Mouse (Mus musculus) right cerebral cortex, postnatal 36 days (tissue): ENCODE results near the gene Galnt18.

Source experiments
- DNase-seq, 2 experiments: peaks; one replicate each; pipeline ENCODE4 v3.0.0; 2022; ENCODE audit warnings: low spot score in 2 of 2, mixed read lengths in 1 of 2

The Galnt18 gene

DNA sequence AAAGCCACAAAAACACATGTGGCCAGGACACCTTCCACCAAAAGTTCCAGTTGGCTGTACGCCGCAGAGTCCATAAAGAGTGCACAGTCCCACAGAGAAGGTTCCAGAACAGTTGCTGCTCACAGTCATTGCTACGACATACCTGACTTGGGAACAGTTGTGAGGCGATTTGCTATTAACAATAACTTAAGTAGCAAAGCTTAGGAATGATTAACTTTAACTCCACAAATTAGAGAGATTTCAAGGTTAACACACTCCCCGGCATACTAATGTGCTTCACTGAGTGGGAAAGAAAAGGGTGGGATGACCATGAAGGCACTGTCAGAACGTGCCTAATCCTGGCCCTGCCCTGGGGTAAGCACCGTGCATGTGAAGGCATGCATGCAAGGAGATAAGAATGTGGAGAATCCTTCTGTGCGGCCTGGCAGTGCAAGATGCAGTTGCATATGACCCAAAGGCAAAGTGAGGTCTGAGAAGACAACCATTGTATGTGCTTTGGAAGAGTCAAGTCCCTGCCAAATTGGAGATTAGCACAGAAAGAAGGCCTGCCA, 8.5 kb downstream of the Galnt18 start:
- no peak for DNase-seq

GRCm38 (mm10) chr7:111770585-111770984, 9.2 kb downstream of the Galnt18 start:
- DNase-seq, result no peak

- no peak for DNase-seq
Measured at GRCm38 (mm10) chr7:111766145-111766767, 13.5 kb downstream of the Galnt18 start.

DNA sequence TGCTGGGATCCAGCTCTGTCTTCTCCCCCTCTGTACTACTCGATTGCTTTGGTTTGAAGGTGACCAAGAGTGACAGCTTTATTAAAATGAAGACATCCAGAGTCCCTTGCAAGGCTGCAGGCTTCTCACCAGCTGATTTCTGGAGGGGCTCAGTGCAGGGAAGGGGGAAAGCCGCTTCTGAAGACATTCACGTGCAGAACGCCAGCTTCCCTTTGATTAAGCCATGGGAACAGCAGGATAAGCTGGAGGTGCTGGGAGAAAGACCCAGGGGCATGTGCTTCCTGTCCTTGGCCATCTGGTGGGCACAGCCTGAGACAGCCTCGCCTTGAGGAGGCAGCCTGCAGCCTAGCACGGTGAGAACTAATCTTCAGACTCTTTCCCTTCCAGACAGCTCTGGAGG, 17.0 kb downstream of the Galnt18 start:
- DNase-seq, result no peak

- DNase-seq, result peak in 1 of 2 experiments; percentile 65
Measured at GRCm38 (mm10) chr7:111748571-111749071, 31.2 kb downstream of the Galnt18 start.

DNA sequence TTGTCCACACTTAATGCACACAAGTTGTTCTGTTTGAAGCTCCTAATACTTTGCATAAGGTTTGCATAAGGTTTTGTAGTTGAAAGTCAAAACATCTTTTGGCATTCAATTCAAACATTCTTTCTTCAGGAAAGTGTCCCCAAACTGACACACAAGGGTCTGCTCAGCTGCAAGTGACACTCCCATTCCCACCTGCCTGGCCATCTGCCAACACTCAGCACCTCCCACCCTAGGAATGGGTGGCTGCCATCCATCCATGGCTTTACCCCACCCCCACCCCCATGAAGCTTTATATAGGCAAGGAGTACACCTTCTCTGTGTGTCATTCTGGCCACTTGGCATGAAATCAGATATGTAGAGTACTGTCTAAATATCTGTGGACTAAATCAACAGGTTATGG, 35.0 kb downstream of the Galnt18 start:
- no peak for DNase-seq

GRCm38 (mm10) chr7:111741595-111741994, 38.2 kb downstream of the Galnt18 start:
- DNase-seq, result no peak

DNA sequence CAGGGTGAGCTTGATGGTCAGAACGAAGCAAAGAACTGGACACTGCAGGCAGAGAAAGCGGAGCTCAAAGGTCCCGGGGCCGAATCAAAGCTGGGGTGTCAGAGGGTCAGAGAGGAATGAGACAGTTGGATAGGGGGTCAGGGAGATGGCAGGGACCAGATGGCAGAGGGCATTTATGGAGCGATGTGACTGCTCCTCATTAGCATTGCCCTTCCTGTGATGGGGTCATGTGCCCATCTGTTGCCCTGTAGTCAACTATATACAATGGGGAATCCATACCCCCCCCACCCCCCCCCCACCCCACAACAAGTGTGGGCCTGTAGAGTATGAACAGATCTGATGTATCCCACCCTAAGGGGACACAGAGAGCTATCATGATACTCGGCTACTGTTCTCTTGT, 39.7 kb downstream of the Galnt18 start:
- no peak for DNase-seq

- DNase-seq, result no peak
Measured at GRCm38 (mm10) chr7:111739371-111739765, 40.4 kb downstream of the Galnt18 start.

DNA sequence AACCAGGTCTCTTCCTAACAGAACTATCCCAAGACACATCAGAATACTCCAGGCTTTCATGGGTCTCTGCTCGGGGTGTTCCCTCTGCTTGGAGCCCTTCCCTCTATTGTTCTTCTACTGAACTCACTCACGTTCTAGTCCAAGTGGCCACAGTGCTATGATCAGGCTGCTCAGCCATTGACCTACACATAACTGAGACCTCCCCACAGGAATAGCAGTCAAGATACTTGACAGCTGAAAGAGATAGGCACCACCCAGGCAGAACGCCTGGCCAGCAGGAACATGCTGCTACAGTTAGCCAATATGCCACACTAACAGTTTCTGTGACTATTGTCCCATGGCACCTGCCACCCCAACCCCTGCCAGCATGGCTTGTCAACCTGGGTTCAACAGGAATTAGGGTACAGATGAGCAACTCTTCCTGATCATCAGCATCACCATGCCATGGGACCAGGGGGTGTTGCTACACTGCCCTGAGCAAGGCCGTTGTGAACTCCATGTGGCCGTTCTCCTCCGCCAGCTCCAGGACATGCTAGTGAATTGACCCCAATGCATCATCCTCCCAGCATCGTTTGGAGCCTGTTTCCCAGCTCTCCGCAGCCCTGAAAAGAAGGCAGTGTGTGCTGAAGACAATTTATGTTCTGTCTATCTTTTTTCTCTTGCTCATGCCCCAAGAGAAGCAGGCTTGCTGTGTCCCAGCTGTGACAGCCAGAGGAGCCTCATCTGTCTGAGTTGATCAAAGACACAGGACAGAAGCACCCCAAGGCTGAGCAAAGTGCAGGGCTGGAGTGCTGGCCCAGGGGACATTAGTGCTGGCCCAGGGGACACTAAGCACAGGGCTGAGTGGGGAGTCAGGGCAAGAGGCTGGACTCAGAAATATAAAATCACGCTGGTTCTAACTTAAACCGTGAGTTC, 41.1 kb downstream of the Galnt18 start:
- no peak for DNase-seq

GRCm38 (mm10) chr7:111737426-111737825, 42.4 kb downstream of the Galnt18 start:
- DNase-seq, result no peak

DNA sequence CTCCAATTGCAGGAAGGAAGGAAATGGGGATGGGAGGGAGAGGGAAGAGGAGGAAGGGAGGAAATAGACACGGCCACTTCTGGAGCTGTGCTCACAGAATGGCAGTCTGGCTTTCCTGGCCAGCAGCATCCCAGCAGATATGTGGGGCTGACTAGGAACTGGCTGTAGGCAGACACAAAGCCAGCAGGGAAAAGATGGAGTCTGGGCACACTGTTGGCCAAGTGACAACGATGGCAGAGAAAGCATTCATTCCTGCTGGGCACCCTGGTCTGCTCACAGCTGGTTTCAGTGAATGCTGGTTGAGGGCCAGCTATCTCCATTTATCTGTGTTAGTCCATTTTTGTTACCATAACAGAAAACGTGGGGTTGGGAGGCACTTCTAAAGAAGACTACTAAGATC, 43.4 kb downstream of the Galnt18 start:
- no peak for DNase-seq

DNA sequence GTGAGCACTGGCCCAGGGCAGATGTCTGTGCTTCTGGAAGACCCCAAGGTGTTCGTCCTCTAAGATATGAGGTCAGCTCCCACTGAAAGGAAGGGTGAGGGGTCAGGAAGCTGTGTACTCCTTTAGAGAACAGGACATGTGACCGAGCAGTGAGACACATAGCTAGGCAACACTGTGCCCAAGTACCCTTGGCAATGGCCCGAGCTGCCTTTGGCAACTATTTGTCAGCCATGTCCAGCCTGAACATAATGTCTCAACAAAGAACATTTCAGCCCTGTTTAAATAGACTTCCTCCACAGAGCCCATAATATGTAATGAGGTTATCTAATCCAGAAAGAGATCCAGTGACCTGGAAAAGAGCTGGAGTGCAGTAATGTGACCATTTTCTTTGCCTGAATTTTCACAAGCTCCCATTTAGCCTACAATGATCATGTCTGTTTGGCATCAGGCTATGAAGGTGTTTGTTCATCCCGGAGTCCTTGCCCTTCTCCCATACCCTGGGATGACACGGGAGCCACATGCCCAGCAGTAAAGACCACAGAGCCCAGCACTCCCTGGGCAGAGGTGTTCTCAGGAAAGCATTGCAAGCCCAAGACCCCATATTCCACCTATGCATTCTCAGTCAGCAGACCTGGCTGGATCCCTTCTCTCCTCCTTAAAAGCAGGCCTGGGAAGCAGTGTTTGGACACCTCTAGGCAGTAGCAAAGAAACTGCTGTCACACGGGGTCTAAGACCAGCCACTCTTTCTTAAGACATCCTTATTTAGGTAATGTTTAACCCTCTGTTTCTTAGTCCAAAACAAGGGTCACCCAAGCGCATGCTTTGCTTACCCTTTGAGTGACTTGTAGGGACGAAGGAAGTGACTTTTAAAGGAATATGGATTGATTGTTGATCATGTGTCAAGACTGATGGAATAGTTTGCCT, 49.2 kb downstream of the Galnt18 start:
- DNase-seq, result no peak

- DNase-seq, result no peak
Measured at GRCm38 (mm10) chr7:111726928-111727327, 52.8 kb downstream of the Galnt18 start.

DNA sequence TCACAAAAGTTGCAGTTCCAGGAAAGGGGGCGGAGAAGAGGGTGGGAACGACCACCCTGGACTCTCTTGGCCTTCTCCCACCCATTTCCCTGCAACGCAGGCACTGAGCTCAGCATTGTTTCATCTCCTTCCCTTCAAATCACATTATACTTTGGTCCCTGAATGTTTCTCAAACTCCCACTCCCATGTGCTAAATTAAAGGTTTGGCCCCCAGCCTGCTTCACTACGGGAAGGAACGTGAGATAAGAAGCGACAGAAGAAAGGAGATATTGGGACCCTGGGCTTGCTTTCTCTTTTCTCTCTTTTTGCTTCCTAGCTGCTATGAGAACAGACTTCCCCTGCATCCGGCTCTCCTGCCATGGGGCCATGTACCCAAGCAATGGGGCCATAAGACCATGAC, 55.0 kb downstream of the Galnt18 start:
- no peak for DNase-seq

DNA sequence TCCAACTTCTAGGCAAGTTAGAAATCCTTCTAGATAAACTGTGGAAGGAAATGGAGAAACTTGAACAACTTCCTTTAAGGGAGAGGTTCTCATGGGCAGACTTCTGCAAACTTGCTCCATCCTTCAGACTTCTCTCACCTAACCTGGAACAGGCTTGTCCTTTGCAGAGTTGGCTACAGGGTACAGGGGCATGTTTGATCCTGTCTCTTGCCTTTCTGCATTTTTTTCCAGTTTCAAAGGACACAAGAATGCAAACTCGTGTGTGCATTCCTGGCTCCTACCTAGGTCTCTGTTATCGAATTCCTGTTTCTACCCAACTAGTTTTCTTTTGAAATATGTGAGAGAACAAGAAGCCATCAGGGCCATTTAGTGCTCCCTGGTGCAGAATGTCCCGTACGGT, 55.8 kb downstream of the Galnt18 start:
- no peak for DNase-seq

DNA sequence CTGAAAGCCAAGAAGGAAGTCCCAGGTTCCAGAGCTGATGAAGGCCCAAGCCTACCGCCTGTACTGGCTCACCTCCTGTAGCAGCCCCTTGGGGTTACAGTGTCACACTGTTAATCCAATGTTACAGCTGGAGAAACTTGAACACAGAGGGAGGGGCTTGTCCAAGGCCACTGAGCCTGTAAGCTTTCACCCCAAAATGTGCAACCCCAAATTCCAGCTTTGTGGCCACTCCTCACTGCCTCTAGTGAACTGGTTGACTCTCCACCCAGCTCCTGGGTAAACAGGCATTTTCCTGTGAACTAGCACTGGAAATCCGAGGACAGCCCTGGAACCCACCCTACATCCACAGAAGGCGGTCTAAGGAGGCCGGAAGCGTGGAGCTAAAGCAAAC, 58.5 kb downstream of the Galnt18 start:
- DNase-seq, result no peak

DNA sequence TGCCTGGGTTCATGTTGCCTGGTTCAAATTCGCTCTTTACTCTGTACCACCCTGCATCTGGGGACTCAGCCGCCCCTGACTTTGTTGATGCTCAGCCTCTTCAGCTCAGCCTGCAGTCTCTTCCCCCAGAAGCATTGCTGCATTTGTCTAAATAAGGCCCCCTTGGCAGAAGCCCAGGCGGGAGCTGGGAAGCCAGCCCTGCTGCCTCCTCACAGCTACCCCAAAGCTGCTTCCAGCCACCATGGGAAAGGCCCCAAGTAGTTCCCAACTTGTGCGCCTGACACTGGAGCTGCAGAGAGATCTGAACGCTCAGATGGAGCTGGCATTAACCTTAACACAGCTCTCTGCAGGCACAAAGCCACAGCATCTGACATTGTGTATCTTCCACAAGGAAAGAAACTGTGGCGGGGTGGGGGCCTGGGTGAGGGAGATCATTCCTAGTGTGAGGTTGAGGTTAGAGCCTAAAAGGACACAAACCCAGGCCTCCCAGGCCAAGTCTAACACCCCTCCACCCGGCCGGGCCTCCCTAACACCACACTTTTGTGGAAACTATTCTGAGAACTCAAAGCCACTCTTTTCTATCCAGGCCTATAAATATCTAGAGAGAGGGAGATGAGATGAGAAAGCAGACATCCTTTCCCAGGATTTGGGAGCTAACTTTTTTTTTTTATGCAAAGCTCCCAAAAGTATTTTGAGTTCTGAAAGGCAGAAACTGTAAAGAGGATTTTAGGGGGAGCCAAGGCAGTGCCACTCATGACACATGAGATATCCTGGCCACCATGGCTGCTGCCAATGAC, 59.1 kb downstream of the Galnt18 start:
- peak; percentile 64 to 66 for DNase-seq

GRCm38 (mm10) chr7:111718900-111719299, 60.9 kb downstream of the Galnt18 start:
- no peak for DNase-seq

GRCm38 (mm10) chr7:111714639-111715360, 65.0 kb downstream of the Galnt18 start:
- no peak for DNase-seq
